Mouse (Mus musculus) adrenal gland, postnatal 4 days (tissue): ENCODE results near the gene Msh6. TPM values are rescaled to one million over a fixed set of nuclear protein-coding genes. Genes with fewer than 3 reads are reported as not detected.
A peak's percentile ranks its signal among the peaks of the same experiment; 100 is the strongest.
"Not testable (repeated sequence)": the region's sequence is repeated elsewhere in the genome, so short reads cannot be mapped to it uniquely, and the experiment has no call there.

Source experiments
- DNase-seq, 2 experiments: peaks; one replicate each; pipeline ENCODE4 v3.0.0; 2021 to 2022; ENCODE audit warnings: low spot score in 2 of 2, mixed read lengths in 2 of 2
- long read RNA-seq, 2 experiments: library from polyadenylated mRNA; stranded (forward); transcript quantifications; one replicate each; pipeline ENCODE4 v2.0.0; 2021
- total RNA-seq, 2 experiments: library from RNA; stranded (reverse); gene quantifications; 2 replicates each; pipeline ENCODE4 v1.2.3; 2021

Gene Msh6
- total RNA-seq, result 10 to 100 TPM; 26.4 to 30.1 TPM
- long read RNA-seq, experiment 1, full-length matches to known transcripts, result 15 of 18 reads
- long read RNA-seq, experiment 1, partial matches to known transcripts, result 2 of 18 reads
- long read RNA-seq, experiment 1, other reads (novel, unspliced or antisense), result 1 of 18 reads
- long read RNA-seq, experiment 2, full-length matches to known transcripts, result 69 of 80 reads
- long read RNA-seq, experiment 2, partial matches to known transcripts, result 6 of 80 reads
- long read RNA-seq, experiment 2, other reads (novel, unspliced or antisense), result 5 of 80 reads

GRCm38 (mm10) chr17:87974629-87975228, at the start of gene Msh6:
Msh6 (plus strand) TSS chr17:87975062.
- DNase-seq, result peak; percentile 66 to 77

- DNase-seq, result no peak
Measured at GRCm38 (mm10) chr17:87934326-87934725, 40.5 kb upstream of the Msh6 start.

- DNase-seq, result no peak
Measured at GRCm38 (mm10) chr17:87934736-87935135, 40.1 kb upstream of the Msh6 start.

- no peak for DNase-seq
Measured at GRCm38 (mm10) chr17:87936156-87936555, 38.7 kb upstream of the Msh6 start.

GRCm38 (mm10) chr17:87948965-87949584, 25.8 kb upstream of the Msh6 start:
- peak; percentile 51 to 57 for DNase-seq

- DNase-seq, result not testable (repeated sequence)
Measured at GRCm38 (mm10) chr17:87954618-87955124, 20.2 kb upstream of the Msh6 start.

- DNase-seq, result no peak
Measured at GRCm38 (mm10) chr17:87957096-87957840, 17.6 kb upstream of the Msh6 start.

- DNase-seq, result no peak
Measured at GRCm38 (mm10) chr17:87958283-87958682, 16.6 kb upstream of the Msh6 start.

- DNase-seq, result not testable (repeated sequence)
Measured at GRCm38 (mm10) chr17:87959406-87959805, 15.5 kb upstream of the Msh6 start.

- not testable (repeated sequence) for DNase-seq
Measured at GRCm38 (mm10) chr17:87959931-87960330, 14.9 kb upstream of the Msh6 start.

GRCm38 (mm10) chr17:87963081-87964075, 11.5 kb upstream of the Msh6 start:
- DNase-seq, result no peak

- not testable (repeated sequence) for DNase-seq
Measured at GRCm38 (mm10) chr17:87968483-87968926, 6.4 kb upstream of the Msh6 start.

- DNase-seq, result not testable (repeated sequence)
Measured at GRCm38 (mm10) chr17:87971696-87972591, 2.9 kb upstream of the Msh6 start.

- DNase-seq, result no peak
Measured at GRCm38 (mm10) chr17:87972856-87973255, 2.0 kb upstream of the Msh6 start.

- no peak for DNase-seq
Measured at GRCm38 (mm10) chr17:87973261-87974167, 1.3 kb upstream of the Msh6 start.

- DNase-seq, result peak; percentile 44 to 46
Measured at GRCm38 (mm10) chr17:87975229-87975853, 479 bp downstream of the Msh6 start.

GRCm38 (mm10) chr17:87976154-87976806, 1.4 kb downstream of the Msh6 start:
- DNase-seq, result no peak
